Mouse (Mus musculus): Measurements from ENCODE around the gene Kmt2a. TPM values are rescaled to one million over a fixed set of nuclear protein-coding genes. Genes with fewer than 3 reads are reported as not detected.

Kmt2a gene
- polyA plus RNA-seq, 1 experiment: 3.1 TPM

DNA sequence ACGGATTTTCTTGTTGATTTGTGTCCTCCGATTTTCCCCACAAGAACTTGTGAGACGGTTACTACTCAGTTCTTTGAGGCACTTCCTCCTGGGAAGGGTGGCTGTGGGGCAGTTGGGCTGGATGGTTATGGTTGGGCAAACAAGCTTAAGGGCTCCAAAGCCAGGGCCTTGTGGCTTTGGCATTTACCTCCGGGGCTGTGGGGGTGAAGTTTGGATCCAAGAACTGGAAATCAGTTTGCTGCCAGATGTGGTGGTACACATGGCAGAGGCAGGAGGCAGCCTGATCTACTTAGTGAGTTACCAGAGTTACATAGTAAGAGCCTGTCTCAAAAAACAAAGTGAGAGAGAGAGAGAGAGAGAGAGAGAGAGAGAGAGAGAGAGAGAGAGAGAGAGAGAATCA is 22.8 kb upstream of the Kmt2a start:
- TF ChIP-seq GATA1 (IDR thresholded peaks at IDR 0.05; ENCODE audit: borderline replicate concordance, low read length) (no peak), FLI1 (IDR thresholded peaks at IDR 0.05; ENCODE audit: low read length) (no peak)
- Histone ChIP-seq H3K4me3 (replicated peaks) (no peak overlapping the region), H3K9me3 (no peaks in the 10 kb centered on the region), H3K27me3 (replicated peaks) (no peaks in the 10 kb centered on the region), H3K4me1 (peaks cover 51% of the 10 kb centered on the region), H3K36me3 (replicated peaks; ENCODE audit: low read length) (peaks cover under 1% of the 10 kb centered on the region)

DNA sequence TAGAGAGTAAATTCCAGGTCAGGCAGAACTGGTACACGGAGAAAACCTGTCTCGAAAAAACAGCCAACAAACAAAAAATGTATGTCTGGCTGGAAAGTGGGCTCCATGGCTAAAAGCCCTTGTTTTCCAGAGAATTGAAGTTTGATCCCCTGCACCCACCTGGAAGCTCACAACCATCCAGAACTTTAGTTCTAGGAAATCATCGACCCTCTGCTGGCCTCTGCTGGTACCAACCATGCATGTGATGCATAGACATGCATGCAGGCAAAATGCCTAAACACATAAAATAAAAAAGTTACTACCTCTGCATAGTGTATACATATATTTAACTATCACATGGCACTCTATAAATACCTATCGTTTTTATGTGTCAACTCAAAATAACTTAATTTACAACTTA is 19.3 kb upstream of the Kmt2a start:
- no peak overlapping the region for H3K4me3 ChIP-seq (replicated peaks)
- H3K4me1 ChIP-seq: peaks cover 24% of the 10 kb centered on the region
- H3K9me3 ChIP-seq: no peaks in the 10 kb centered on the region
- H3K36me3 ChIP-seq (replicated peaks; ENCODE audit: low read length): no peaks in the 10 kb centered on the region
- TF ChIP-seq GATA1 (IDR thresholded peaks at IDR 0.05; ENCODE audit: borderline replicate concordance, low read length): no peak
- no peak for TF ChIP-seq FLI1 (IDR thresholded peaks at IDR 0.05; ENCODE audit: low read length)
- no peaks in the 10 kb centered on the region for H3K27me3 ChIP-seq (replicated peaks)

DNA sequence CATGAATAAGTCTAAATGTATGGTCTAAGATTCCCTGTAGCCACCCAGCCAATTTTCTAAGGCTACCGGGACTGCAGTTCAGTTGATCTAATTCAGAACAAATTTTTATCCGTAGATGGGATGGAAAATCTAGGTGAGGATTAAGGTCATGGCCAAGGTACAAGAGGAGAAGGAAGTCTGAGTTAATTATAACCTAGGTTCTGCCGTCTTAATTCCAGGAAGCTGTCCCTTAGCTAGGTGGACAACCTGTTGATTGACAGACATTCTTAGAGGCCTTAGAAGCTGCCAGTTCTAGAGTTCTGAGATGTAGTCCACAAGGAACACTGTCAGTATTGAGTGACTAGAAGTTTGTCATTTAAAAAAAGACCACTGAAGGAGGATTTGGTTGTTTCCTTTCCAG is 18.6 kb upstream of the Kmt2a start:
- no peak overlapping the region for H3K4me3 ChIP-seq (replicated peaks)
- H3K9me3 ChIP-seq: no peaks in the 10 kb centered on the region
- peaks cover 17% of the 10 kb centered on the region for H3K4me1 ChIP-seq
- H3K36me3 ChIP-seq (replicated peaks; ENCODE audit: low read length): no peaks in the 10 kb centered on the region
- H3K27me3 ChIP-seq (replicated peaks): no peaks in the 10 kb centered on the region
- no peak for TF ChIP-seq GATA1 (IDR thresholded peaks at IDR 0.05; ENCODE audit: borderline replicate concordance, low read length)
- TF ChIP-seq FLI1 (IDR thresholded peaks at IDR 0.05; ENCODE audit: low read length): no peak

DNA sequence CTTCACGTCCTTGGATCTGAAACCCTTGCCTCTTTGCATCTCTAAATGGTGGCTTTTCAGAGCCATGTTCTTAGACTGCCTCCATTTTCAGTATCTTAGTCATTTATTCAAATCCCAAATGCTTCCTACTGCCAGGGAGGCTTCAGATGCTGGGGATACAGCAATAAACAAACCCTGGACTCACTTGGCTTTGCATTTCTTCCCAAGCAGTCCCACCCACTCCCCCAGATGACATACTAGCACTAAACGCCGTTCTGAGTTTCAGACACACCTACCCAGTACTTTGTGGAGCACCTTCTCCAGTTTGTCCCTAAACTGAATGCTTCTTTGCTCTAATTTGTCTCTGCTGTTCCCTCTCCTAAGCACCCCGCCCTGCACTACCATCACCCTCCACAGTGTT is 15.9 kb upstream of the Kmt2a start:
- Histone ChIP-seq H3K9me3 (peaks cover 2% of the 10 kb centered on the region; the same call in 1 of the 2 replicates), H3K4me1 (peaks cover 23% of the 10 kb centered on the region), H3K4me3 (replicated peaks) (no peak overlapping the region), H3K27me3 (replicated peaks) (no peaks in the 10 kb centered on the region), H3K36me3 (replicated peaks; ENCODE audit: low read length) (no peaks in the 10 kb centered on the region)
- TF ChIP-seq GATA1 (IDR thresholded peaks at IDR 0.05; ENCODE audit: borderline replicate concordance, low read length) (no peak), FLI1 (IDR thresholded peaks at IDR 0.05; ENCODE audit: low read length) (no peak)

DNA sequence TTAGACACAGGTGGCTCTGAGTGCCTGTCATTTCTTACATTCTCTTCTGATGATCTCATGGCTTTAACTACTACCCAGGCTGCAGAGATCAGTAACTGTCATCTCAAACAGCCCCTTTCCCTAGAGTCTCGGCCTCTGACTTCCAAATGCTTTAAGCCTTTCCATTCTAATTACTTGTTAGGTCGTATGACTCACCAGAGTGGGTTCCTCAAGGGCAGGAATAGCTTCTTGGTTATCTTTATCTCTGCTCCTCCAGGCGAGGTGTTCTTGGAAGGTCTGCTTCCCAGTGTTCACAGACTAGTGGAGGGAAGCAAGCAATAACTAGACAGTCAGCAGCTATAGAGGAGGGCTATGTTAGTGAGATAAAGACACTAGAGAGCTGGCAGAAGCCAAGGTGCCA is 11.6 kb upstream of the Kmt2a start:
- Histone ChIP-seq H3K4me1 (peaks cover 38% of the 10 kb centered on the region), H3K9me3 (peaks cover 2% of the 10 kb centered on the region; the same call in 1 of the 2 replicates), H3K4me3 (replicated peaks) (no peak overlapping the region), H3K36me3 (replicated peaks; ENCODE audit: low read length) (no peaks in the 10 kb centered on the region), H3K27me3 (replicated peaks) (no peaks in the 10 kb centered on the region)
- no peak for TF ChIP-seq GATA1 (IDR thresholded peaks at IDR 0.05; ENCODE audit: borderline replicate concordance, low read length)
- TF ChIP-seq FLI1 (IDR thresholded peaks at IDR 0.05; ENCODE audit: low read length): no peak

DNA sequence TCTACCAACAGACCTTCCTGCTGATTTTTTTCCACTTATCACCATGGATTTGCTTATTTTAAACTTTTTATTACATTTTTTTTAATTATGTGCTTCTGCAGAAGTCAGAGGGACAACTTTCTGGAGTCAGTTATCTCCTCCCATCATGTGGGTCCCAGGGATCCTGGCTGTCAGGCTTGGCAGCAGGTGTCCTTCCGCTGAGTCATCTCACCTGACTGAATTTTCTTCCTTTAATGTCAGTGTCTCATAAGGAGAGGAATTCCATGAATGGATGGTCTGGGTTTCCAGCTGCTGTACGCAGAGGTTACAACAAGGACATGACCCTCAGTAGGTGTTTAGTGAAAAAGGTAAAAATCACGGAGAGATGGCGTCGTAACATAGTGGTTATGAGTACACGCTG is 10.1 kb upstream of the Kmt2a start:
- Histone ChIP-seq H3K27me3 (replicated peaks) (no peaks in the 10 kb centered on the region), H3K4me3 (replicated peaks) (no peak overlapping the region), H3K4me1 (peaks cover 39% of the 10 kb centered on the region), H3K9me3 (peaks cover 2% of the 10 kb centered on the region; the same call in 1 of the 2 replicates), H3K36me3 (replicated peaks; ENCODE audit: low read length) (no peaks in the 10 kb centered on the region)
- TF ChIP-seq FLI1 (IDR thresholded peaks at IDR 0.05; ENCODE audit: low read length) (no peak), GATA1 (IDR thresholded peaks at IDR 0.05; ENCODE audit: borderline replicate concordance, low read length) (no peak)

DNA sequence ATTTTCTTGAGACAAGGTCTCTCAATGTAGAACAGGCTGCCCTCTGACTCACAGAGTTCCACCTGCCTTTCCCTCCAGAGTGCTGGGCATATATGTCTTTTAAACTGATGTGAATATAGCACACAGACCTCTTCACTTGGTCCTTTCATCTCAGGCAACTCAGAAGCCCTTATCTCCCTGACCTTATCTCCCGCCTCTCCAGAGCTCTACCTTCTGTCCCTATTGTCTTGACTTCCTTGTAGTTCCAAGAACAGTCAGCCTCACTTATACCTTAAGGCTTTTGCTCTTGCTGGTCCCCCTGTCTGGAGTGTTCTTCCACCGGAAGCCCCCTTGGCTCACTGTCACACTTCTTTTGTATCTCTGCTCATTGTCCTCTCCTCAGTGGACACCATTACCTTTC is 9.0 kb upstream of the Kmt2a start:
- H3K9me3 ChIP-seq: peaks cover 2% of the 10 kb centered on the region; the same call in 1 of the 2 replicates
- H3K4me3 ChIP-seq (replicated peaks): no peak overlapping the region
- H3K4me1 ChIP-seq: peaks cover 42% of the 10 kb centered on the region
- no peak for TF ChIP-seq GATA1 (IDR thresholded peaks at IDR 0.05; ENCODE audit: borderline replicate concordance, low read length)
- no peak for TF ChIP-seq FLI1 (IDR thresholded peaks at IDR 0.05; ENCODE audit: low read length)
- H3K36me3 ChIP-seq (replicated peaks; ENCODE audit: low read length): no peaks in the 10 kb centered on the region
- no peaks in the 10 kb centered on the region for H3K27me3 ChIP-seq (replicated peaks)

DNA sequence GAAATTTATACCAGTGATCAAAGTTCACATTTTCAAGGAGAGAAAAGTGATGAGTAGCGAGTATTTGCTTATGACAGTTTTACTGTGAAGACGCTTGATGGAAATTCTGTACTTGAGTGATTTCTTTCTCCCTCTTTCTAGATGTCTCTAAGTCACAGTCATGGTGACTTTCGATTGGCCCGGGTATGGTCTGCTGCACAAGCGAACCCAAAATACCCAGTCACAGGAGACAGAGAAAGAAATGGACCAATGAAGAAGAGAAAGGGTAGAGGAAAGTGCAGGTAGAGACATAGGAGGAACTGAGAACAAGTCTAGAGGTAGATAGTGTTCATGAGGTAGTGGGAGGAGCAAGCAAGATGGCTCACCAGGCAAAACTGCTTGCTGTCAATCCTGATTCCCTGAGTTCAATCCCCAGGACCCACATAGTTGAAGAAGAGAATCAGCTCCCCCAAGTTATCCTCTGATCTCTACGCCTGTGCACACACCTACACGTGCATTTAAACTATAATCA is 7.1 kb upstream of the Kmt2a start:
- no peak overlapping the region for H3K4me3 ChIP-seq (replicated peaks)
- no peaks in the 10 kb centered on the region for H3K36me3 ChIP-seq (replicated peaks; ENCODE audit: low read length)
- peaks cover 36% of the 10 kb centered on the region for H3K4me1 ChIP-seq
- no peaks in the 10 kb centered on the region for H3K9me3 ChIP-seq
- TF ChIP-seq GATA1 (IDR thresholded peaks at IDR 0.05; ENCODE audit: borderline replicate concordance, low read length): no peak
- TF ChIP-seq FLI1 (IDR thresholded peaks at IDR 0.05; ENCODE audit: low read length): no peak
- H3K27me3 ChIP-seq (replicated peaks): no peaks in the 10 kb centered on the region

DNA sequence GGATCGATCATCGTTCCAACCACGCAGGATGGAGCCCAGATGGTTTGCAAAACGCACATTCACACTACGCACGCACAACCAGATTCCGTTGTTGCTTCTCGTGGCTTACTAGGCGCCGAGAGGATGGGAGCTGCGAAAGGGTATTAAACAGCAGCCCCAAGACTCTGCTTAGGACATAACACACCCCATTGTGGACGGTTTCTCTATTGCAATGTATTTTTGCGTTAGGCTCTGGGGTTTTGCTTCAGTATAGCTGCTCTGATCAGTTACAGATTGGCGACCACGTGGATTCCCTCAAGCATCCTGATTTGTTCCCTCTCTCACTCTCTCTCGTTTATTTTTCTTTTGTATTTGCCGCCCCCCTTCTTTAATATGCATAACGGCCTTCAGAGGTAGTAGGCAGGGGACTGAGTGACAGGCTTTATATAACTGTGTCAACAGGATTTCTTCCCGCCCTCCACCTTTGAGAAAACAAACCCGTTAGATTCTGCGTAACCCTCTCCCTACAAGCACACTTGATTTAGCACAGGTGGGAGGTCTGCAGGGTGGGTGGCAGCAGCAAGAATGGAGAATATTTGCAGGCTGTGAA is 2.0 kb upstream of the Kmt2a start:
- peaks cover 4% of the 10 kb centered on the region for H3K36me3 ChIP-seq (replicated peaks; ENCODE audit: low read length)
- H3K4me1 ChIP-seq: peaks cover 46% of the 10 kb centered on the region
- no peak for TF ChIP-seq GATA1 (IDR thresholded peaks at IDR 0.05; ENCODE audit: borderline replicate concordance, low read length)
- TF ChIP-seq FLI1 (IDR thresholded peaks at IDR 0.05; ENCODE audit: low read length): no peak
- H3K27me3 ChIP-seq (replicated peaks): no peaks in the 10 kb centered on the region
- H3K9me3 ChIP-seq: no peaks in the 10 kb centered on the region
- peak overlapping the region; percentile 96 for H3K4me3 ChIP-seq (replicated peaks)

DNA sequence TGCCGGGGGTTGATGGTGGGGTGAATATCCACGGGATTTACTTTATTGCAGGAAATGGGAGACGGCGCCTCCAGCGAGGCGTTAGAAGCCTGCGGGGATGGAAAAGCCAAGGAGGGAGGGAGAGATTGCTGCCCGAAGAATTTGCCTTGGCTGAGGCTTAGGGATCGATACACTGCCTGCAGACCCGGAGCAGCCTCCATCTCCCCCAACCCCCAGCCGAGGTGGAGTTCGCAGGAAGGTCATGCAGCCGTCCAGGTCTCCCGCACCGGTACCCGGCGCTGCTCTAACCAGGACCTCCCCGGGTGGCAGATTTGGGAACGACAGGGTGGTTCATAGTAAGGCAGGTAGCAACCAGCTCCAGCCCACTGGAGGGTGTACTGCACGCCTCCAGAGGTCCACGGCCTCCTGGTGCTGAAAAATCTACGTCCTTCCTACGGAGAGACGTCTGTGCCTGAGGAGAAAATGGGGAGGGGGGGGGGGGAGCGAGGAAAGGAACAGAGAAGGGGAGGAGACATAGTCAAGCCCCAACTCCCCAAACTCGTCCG is 1.4 kb upstream of the Kmt2a start:
- H3K27me3 ChIP-seq (replicated peaks): no peaks in the 10 kb centered on the region

More for the DNA sequence above, 1.4 kb upstream of the Kmt2a start:
- Histone ChIP-seq H3K4me1 (peaks cover 52% of the 10 kb centered on the region), H3K36me3 (replicated peaks; ENCODE audit: low read length) (peaks cover 10% of the 10 kb centered on the region), H3K4me3 (replicated peaks) (peak overlapping the region; percentile 96), H3K9me3 (no peaks in the 10 kb centered on the region)
- TF ChIP-seq FLI1 (IDR thresholded peaks at IDR 0.05; ENCODE audit: low read length) (no peak), GATA1 (IDR thresholded peaks at IDR 0.05; ENCODE audit: borderline replicate concordance, low read length) (no peak)
